Mouse (Mus musculus) gastrocnemius, adult 8-10 months (tissue): ENCODE results near the gene Pprc1. TPM values are rescaled to one million over a fixed set of nuclear protein-coding genes. Genes with fewer than 3 reads are reported as not detected.
A peak's percentile ranks its signal among the peaks of the same experiment; 100 is the strongest.

Experiments
- DNase-seq, 2 experiments: peaks; one replicate each; pipeline ENCODE4 v3.0.0; 2022; ENCODE audit warnings: low spot score in 2 of 2
- total RNA-seq, 4 experiments: library from RNA; stranded (reverse); gene quantifications; 2 replicates each; pipeline ENCODE4 v1.2.4; 2022

Pprc1 gene
- total RNA-seq, 4 experiments from 2014 or later, result 13.0 to 22.8 (median 14.7) TPM

DNA sequence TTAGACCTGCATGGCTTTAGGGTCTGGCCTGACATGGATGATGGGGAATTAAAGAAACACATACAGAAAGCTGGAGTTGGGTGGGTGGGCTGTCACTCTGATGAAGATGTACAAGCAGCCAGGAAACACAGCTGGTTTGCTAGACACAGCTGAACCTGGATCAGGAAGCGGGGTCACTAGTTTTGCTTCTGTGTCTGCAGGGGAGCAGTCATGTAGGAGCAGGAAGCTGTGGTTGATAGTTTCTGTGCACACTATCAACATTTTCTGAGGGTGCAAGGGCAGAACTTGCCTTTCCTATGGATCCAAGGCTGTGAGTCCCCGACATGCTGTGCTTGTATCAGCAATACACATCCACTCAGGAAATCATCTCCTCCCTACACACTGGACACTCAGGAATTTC, 5.8 kb downstream of the Pprc1 start:
- DNase-seq, result no peak

DNA sequence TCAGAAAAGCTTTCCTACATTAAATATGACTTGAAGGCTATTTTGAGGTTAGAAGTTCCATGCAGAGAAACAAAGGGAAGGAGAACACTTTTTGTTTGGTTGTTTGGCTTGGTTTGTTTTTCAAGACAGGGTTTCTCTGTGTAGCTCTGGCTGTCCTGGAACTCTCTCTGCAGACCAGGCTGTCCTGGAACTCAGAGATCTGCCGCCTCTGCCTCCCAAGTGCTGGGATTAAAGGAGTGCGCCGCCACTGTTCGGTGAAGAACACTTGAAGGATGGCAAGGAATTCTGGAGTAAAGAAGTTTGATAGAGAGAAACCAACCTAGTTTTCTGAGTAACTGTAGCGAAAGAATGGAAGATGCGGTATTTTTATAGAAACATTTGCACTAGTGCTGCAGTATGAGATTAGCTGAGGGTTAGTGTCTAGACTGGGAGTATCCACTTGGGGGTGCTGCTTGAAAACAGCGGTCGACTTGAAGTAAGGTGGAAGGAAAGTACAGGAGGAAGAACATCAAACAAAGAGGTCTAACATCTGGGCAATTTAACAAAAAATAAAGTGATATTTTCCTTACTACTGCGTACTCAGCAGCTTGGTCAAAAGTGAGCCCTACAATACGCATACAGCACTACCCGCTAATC, 11.2 kb downstream of the Pprc1 start:
- DNase-seq, result peak in 1 of 2 experiments; percentile 29

DNA sequence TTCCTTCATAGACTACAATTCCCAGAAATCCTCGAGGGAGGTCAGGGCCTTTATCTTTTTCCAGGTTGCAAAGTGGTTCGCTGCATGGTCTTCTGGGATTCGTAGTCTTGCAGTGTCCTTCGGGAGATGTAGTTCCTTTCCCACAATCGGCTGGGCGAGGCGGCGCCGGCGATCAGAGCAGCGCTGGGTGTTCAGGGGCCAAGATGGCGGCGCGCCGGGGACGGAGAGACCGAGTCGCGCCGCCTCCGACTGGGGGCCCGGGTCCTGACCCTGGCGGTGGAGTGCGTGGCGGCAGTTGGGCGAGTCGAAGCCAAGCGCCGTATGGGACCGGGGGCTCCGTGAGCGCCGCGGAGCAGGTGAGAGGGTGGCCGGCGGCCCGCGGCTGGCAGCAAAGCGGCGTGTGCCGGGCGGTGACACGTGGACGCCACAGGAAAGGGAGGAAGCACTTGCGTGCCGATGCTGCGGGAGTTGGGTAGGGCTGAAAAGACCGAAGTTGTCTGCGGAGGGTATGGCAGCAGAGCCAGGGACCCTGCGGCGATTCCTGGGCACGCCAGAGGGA, 11.8 kb downstream of the Pprc1 start:
- peak; percentile 90 to 92 for DNase-seq

DNA sequence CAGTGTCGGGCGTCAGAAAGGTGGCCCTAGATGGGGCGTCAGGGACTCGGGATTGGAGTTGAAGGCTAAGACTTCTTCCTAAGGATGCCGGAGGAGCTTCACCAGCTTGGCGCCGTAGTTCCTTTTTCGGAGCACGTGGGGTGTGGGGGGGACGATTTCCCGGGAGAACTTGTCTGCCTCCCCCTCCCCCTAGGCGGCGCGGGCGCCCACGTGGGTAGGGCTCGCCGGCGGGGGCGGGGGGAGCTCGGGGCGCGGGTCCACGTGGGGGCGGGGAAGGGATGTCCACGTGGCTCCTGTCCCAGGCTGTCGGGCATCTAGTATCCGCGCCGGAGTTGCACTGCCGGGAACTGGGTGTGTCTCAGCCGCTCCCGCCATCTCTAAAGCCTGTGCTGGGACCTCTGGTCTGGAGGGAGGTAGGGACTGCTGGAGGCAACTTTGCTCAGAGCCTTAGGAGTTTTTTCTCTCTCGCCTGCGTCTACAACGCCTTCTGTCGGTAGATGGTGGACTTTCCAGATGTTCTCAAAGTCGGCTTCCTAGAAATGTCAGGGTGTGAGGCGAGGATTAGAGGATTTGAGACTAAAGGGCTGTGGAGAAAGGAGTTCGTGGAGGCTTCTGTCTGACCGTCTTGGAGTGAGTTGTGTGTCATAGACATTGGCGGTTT, 12.4 kb downstream of the Pprc1 start:
- DNase-seq, result peak; percentile 78 to 80

DNA sequence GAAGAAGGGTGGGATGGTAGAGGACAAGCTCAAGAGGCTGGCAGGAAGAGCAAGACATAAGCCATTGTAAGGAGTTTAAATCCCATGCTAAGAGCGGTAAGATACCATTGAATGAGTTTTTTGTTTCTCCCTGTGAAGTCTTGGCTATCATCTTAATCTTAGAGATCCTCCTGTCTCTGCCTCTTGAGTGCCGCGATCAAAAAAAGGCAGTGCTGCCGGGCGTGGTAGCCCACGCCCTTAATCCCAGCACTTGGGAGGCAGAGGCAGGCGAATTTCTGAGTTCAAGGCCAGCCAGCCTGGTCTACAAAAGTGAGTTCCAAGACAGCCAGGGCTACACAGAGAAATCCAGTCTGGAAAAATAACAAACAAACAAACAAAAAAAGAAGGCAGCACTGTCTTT, 13.8 kb downstream of the Pprc1 start:
- no peak for DNase-seq

DNA sequence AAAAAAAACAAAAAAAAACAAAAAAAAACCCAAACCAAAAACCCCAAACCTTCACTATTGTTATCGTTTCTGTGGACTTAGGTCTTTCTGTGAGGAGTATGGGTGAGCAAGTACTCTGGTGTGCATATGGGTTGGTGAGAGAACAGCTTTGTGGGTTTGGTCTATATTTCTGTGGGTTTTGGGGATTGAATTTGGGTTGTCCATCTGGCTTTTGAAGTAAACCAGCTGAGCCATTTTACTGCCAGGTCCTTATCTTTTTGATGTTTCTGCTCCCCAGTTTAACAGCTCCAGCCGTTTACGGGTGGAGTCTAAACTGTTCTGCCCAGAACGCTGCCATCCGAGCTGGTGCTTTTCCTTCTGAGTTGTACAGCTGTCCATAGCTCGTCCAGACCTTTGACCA, 16.2 kb downstream of the Pprc1 start:
- no peak for DNase-seq

DNA sequence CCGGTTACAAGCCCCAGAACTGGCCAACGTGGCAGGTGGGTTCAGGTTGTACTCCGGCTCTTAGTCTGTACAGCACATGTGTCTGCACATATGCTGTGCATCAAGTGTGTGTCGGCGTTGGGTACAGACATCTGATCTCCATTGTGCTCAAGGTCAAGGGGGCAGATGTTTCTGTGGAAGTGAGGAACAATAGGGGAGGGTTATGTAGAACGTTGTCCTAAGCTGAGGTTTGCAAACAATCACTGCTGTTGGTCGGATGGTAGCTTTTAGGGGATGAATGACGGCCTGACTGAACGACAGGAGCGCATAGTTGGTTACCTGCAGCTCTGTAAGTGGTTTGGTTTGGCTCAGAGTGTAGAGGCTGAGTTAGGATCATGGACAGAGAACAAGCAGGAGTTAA, 23.4 kb downstream of the Pprc1 start:
- no peak for DNase-seq

DNA sequence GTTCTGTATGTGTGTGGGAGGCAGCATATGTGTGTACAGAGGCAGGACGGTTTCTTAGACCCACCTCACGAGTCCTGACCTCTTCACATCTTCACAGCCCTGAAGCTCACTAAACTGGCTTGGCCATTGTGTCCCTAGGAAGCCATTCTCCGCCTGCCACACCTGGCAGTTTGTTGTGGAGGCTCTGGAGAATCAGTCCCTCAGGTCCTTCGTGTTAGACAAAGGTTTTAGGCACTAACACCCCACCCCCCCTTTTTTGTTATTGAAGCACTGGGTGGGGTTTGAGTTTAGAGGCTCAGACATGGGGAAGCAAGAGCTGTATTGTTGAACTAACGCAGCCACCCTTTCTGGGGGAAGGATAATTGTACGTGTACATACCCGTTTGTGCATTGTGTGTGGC, 28.6 kb downstream of the Pprc1 start:
- DNase-seq, result no peak

DNA sequence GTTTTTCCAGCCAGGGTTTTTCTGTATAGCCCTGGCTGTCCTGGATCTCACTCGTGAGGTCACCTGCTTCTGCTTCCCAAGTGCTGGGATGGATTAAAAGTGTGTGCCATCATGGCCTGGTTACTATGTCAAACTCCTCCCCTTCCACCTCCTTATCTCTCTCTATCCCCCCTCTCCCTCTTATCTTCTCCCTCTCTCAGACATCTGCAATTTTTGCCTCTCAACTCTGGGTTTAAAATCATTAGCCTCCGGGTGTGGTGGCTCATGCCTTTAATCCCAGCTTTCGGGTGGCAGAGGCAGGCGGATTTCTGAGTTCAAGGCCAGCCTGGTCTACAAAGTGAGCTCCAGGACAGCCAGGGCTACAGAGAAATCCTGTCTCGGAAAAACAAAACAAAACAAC, 29.6 kb downstream of the Pprc1 start:
- no peak for DNase-seq

DNA sequence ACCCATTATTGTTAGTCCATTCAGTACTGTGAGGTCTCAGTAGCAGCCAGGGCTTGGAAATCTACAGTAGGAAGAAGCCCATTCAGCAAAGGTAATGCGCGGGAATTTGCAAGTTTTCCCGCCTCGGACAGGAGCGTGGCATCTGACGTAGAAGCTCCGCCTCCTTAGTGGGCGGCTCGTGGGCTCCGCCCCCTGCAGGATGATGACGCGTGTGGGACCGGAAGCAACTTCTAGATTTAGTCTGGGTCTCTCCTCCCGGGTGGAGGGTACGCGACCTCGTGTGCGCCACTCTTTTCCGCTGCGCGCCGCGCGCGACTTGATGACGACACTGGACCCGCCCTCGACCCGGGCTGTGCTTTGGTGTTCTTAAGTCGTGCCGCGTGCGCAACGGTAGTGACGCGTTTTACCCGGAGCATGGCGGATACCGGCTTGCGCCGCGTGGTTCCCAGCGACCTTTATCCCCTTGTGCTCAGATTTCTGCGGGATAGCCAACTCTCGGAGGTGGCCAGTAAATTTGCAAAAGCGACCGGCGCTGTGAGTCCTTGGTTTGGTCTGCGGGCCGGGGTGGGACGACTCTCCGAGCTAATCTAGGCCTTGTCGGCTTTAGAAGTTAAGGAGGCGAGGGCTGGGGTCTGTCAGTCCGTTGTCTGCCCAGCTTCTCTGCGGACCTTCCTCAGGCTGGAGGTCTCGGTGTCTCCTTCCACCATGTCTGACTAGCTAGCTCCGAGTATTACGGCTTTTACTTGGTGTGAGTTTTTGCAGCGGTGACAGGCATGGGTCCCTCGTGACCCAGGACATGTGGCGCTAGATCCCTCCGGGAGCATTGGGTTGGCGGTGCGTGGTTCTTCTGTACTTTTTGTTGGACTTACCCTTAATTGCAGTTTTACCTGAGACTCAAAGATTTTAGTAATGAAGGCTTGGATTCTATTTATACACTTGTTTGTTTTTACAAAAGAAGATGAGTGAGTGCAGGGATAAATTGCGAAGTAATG, 31.2 kb downstream of the Pprc1 start, which contains the start of gene Nolc1:
TSS of gene Nolc1 (plus strand) at position 248 of the 992 bp plus-strand sequence.
- peak; percentile 98 for DNase-seq

DNA sequence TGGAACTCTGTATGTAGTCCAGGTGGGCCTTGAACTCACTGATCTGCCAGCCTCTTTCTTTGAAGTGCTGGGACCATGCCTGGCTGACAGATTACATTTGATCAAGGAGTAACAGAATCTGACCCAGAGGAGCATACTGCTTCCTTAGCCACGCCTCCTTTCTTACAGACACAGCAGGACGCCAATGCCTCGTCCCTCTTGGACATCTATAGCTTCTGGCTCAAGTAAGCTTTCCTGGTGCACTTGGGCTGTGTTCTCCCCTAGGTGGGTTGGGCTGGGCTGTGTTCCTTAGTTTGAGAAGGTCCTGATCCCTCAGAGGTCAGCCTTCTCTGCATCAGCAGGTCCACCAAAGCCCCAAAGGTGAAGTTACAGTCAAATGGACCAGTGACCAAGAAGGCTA, 33.8 kb downstream of the Pprc1 start:
- no peak for DNase-seq

DNA sequence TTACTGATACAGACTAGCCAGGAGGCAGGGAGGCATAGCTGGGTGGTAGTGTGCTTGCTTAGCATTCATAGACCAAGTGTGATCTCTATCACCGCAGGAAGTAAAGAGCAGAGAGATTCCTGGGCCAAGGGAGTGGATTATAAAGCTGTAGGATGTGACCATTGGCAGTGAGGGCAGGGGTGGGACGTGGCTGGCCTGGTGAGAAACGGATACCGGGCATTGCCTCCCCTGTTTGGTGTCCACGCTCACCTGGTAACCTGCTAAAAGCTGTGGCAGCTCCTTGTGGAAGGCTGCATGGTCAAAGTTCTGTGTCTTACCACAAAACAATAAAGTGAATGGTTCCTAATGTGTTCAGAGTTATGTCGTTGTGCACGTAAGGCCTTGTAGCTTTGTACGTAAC, 40.5 kb downstream of the Pprc1 start:
- DNase-seq, result no peak

DNA sequence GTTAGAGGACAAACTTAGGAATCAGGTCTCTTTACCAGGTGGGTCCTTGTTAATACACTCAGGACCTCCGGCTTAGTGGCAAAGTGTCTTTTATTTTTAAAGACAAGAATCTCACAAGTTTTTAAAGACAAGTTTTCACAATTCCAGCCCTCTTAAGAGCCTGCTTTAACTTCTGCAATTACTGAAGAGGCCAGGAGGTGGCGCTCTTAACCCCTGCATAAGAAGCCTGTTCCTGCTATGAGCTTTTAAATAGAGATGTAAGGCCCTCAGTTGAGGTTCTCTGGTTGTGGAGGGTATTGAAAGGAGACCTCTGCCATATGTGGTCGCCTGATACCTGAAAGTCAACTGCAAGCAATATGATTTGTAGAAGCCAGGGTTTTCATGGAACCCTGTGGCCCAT, 41.7 kb downstream of the Pprc1 start:
- DNase-seq, result peak in 1 of 2 experiments; percentile 24

DNA sequence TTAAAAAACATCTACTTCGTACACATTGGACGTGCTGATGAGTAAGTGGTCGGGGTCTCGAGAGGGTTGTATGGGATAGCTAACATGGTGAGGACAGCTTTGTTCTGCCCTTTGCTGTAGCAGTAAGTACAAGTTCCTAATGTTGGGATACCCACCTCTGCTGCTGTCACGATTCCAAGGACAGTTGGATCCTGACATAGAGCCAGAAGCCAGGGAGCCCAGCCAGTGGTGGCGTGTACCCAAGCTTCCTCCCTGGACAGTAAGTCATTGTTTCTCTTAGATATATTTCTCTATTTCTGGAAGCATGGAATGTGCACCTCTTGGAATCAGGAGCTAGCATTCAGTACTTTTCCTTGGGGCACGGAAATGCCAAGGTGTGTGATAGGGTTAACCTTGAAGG, 43.2 kb downstream of the Pprc1 start:
- DNase-seq, result no peak

DNA sequence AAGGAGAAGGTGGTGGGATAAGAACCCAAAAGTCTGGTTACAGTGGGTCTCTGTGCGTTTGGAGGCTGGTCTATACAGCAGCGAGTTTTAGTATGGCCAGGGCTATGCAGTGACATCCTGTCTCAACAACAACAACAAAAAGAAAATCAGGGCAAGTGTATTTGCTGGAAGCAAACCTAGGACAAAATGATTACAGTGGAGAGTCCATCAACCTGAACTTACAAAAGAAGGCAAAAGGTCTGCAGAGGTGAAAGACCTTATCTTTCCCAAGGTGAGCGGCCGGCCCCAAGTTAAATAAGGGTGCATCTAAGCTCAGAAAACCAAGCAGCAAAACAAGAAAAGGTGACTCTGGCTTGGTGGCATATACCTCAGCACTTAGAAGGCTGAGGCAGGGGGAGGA, 47.0 kb downstream of the Pprc1 start:
- DNase-seq, result no peak

DNA sequence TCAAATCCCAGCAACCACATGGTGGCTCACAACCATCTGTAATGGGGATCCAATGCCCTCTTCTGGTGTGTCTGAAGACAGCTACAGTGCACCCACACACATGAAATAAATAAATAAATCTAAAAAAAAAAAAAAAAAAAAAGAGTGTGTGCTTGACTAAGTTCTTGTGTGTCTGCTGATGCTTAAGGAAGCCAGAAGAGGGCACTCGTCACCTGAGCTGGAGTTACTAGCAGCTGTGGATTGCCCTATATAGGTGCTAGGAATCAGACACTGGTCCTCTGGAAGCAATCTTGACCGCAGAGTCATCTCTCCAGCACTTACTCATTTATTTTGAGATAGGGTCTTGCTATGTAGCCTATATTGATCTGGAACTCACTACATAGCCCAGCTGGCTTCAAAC, 49.5 kb downstream of the Pprc1 start:
- DNase-seq, result no peak

DNA sequence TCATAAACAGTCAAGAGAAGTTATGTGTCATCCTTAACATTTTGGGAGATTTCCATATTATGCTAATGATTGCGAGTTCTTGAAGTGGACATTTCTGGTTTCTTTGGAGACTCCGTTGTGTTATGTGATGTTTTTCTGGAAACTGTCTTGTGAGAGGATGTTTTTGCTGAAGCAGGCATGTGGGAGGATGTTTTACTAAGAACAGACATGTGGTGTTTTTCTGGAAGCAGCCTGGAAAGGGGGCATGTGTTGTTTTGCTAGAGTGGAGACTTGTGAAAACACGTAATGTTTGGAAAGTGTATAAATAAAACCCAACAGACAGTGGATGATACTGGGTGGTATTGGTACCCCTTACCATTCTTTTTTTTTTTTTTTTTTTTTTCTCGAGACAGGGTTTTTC, 50.6 kb downstream of the Pprc1 start:
- no peak for DNase-seq

DNA sequence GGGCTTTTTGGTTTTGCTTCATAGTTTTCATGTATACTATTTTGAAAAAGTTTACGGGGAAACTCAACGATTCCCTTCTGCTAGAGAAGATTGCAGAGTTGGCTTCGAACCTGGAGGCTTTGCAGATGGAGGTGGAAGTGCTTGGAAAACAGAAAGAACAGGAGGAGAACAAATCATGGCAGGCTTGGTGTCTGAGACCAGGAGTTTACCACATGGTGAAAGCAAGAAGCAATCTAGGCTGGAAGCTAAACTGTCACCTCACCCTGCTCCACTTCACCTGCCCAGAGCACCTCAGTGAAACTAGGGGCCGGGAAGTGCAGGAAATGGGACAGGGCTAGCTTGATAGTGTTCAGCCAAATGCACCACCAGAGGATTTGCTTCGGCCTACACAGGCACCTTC, 51.7 kb downstream of the Pprc1 start:
- DNase-seq, result no peak

DNA sequence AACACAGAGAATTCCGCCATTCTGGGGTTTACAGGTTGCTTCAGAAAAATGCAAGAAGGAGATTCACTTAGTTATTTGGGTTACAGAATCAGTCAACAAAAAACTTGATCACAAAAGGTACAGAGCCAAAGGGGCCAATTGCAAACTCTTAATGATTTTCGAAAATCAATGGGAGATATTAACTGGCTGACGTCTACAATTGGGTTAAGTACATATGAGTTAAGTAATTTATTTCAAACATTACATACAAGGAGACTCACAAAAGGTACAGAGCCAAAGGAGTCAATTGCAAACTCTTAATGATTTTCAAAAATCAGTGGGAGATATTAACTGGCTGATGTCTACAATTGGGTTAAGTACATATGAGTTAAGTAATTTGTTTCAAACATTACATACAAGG, 54.9 kb downstream of the Pprc1 start:
- DNase-seq, result no peak

DNA sequence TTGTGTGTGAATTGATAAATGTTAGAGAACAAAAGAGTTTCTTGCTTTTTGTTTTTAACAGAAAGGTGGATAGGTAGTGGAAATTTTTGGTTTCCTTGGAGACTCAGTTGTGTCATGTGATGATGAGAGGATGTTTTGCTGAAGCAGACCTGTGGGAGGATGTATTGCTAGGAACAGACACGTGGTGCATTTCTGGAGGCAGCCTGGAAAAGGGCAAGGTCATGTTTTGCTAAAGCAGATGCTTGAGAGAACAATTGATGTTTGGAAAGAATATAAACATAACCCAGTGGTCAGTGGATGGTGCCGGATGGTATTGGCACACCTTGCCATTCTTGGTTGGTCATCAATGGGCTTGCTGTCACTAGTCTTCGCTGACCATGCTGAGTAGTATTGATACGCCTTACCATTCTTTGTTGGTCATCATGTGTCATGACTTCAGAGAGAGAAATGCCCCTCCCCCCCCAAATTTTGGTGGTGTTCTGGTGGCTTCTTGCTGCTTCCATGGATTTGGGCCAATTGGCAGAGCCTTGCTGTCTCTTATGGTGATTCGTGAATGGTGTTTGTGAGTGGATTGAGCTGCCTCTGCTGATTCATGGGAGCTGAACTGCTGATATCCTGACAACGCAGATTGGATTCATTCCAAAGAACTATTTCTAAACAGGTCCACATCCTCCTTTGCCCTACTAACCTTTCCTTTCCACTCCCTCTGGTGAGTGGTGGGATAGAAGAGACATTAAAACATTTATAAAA, 58.9 kb downstream of the Pprc1 start:
- no peak for DNase-seq

DNA sequence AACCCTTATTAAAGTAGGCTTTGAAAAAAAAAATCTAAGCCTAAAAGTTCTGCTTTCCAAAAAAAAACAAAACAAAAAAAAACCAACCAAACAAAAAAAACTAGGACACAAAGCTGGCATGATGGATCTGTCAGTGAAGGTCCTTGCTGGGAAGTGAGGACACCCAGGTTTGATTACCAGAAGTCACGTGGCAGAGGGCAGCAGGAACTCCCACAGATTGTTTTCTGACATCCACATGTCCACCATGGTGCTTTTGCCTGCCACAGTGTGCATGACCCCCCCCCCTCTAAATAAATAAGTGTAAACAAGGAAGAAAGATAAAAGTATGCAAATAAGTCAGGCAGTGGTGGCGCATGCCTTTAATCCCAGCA, 59.5 kb downstream of the Pprc1 start:
- no peak for DNase-seq
